Mouse (Mus musculus): ENCODE measurements around the gene Coa3.

Gene Coa3

GRCm38 (mm10) chr11:101279193-101279569 is 267 bp upstream of the Coa3 start:
- peak; percentile 26 for DNase-seq

- DNase-seq, result no peak
Observed at GRCm38 (mm10) chr11:101277381-101278222, 1.3 kb downstream of the Coa3 start.

- DNase-seq, result no peak
Observed at GRCm38 (mm10) chr11:101276319-101277070, 2.4 kb downstream of the Coa3 start.

GRCm38 (mm10) chr11:101275309-101275708 is 3.6 kb downstream of the Coa3 start:
- no peak for DNase-seq

- no peak for DNase-seq
Observed at GRCm38 (mm10) chr11:101272446-101272845, 6.5 kb downstream of the Coa3 start.

GRCm38 (mm10) chr11:101269577-101270116 is 9.3 kb downstream of the Coa3 start:
- DNase-seq, result no peak

GRCm38 (mm10) chr11:101265906-101266305 is 13.0 kb downstream of the Coa3 start:
- no peak for DNase-seq

GRCm38 (mm10) chr11:101264954-101265471 is 13.9 kb downstream of the Coa3 start:
- DNase-seq, result no peak

- DNase-seq, result no peak
Observed at GRCm38 (mm10) chr11:101263989-101264280, 15.0 kb downstream of the Coa3 start.

- DNase-seq, result no peak
Observed at GRCm38 (mm10) chr11:101263138-101263988, 15.6 kb downstream of the Coa3 start.

- no peak for DNase-seq
Observed at GRCm38 (mm10) chr11:101262272-101262967, 16.5 kb downstream of the Coa3 start.

- no peak for DNase-seq
Observed at GRCm38 (mm10) chr11:101260826-101261380, 18.0 kb downstream of the Coa3 start.

- DNase-seq, result peak; percentile 56
Observed at GRCm38 (mm10) chr11:101259948-101260825, 18.7 kb downstream of the Coa3 start, which contains the start of gene Wnk4. Gene Wnk4, plus strand, starts transcription at chr11:101260567.

- DNase-seq, result no peak
Observed at GRCm38 (mm10) chr11:101259261-101259712, 19.6 kb downstream of the Coa3 start.

- DNase-seq, result no peak
Observed at GRCm38 (mm10) chr11:101255826-101256775, 22.8 kb downstream of the Coa3 start.

- DNase-seq, result peak; percentile 86
Observed at GRCm38 (mm10) chr11:101253613-101254389, 25.1 kb downstream of the Coa3 start, which contains the start of gene Vps25. Gene Vps25, plus strand, starts transcription at chr11:101253707.

GRCm38 (mm10) chr11:101252941-101253340 is 26.0 kb downstream of the Coa3 start:
- no peak for DNase-seq

GRCm38 (mm10) chr11:101251031-101251430 is 27.9 kb downstream of the Coa3 start:
- no peak for DNase-seq

Data from thymus, postnatal 14 days (tissue).